Mouse (Mus musculus): ENCODE data around the gene Clrn2.
A peak's percentile ranks its signal among the peaks of the same experiment; 100 is the strongest.
"Not testable (repeated sequence)": the region's sequence is repeated elsewhere in the genome, so short reads cannot be mapped to it uniquely, and the experiment has no call there.

The Clrn2 gene

GRCm38 (mm10) chr5:45453451-45453850, at the start of gene Clrn2:
TSS of gene Clrn2 (plus strand) at chr5:45453751.
- DNase-seq = no peak

- DNase-seq = no peak
Observed at GRCm38 (mm10) chr5:45406129-45406528, 47.4 kb upstream of the Clrn2 start.

- no peak for DNase-seq
Observed at GRCm38 (mm10) chr5:45416478-45416877, 37.1 kb upstream of the Clrn2 start.

GRCm38 (mm10) chr5:45417859-45418443, 35.6 kb upstream of the Clrn2 start:
- no peak for DNase-seq

GRCm38 (mm10) chr5:45419841-45420638, 33.5 kb upstream of the Clrn2 start:
- DNase-seq = no peak

GRCm38 (mm10) chr5:45421881-45422844, 31.4 kb upstream of the Clrn2 start:
- no peak for DNase-seq

- DNase-seq = peak in 1 of 2 experiments; percentile 57
Observed at GRCm38 (mm10) chr5:45424021-45424886, 29.3 kb upstream of the Clrn2 start.

GRCm38 (mm10) chr5:45425771-45426170, 27.8 kb upstream of the Clrn2 start:
- DNase-seq = not testable (repeated sequence)

- DNase-seq = no peak
Observed at GRCm38 (mm10) chr5:45426416-45427034, 27.0 kb upstream of the Clrn2 start.

GRCm38 (mm10) chr5:45427891-45428290, 25.7 kb upstream of the Clrn2 start:
- DNase-seq = no peak

GRCm38 (mm10) chr5:45435967-45436950, 17.3 kb upstream of the Clrn2 start:
- no peak for DNase-seq

- DNase-seq = no peak
Observed at GRCm38 (mm10) chr5:45437826-45438225, 15.7 kb upstream of the Clrn2 start.

GRCm38 (mm10) chr5:45438301-45438700, 15.2 kb upstream of the Clrn2 start:
- no peak for DNase-seq

- DNase-seq = no peak
Observed at GRCm38 (mm10) chr5:45441124-45441523, 12.4 kb upstream of the Clrn2 start.

GRCm38 (mm10) chr5:45441745-45442144, 11.8 kb upstream of the Clrn2 start:
- DNase-seq = no peak

- no peak for DNase-seq
Observed at GRCm38 (mm10) chr5:45444130-45444832, 9.3 kb upstream of the Clrn2 start.

- peak in 1 of 2 experiments; percentile 12 for DNase-seq
Observed at GRCm38 (mm10) chr5:45448676-45449075, 4.9 kb upstream of the Clrn2 start.

GRCm38 (mm10) chr5:45449206-45449605, 4.3 kb upstream of the Clrn2 start:
- DNase-seq = no peak

- DNase-seq = peak; percentile 97
Observed at GRCm38 (mm10) chr5:45449831-45450716, 3.5 kb upstream of the Clrn2 start, which contains the start of gene Qdpr. TSS of gene Qdpr (minus strand) at chr5:45450236.
